Mouse (Mus musculus): ENCODE results near the gene Ermap.

Gene Ermap

GRCm38 (mm10) chr4:119189864-119190263 lies at the start of gene Ermap:
TSS of gene Ermap (minus strand) at chr4:119190011.
- DNase-seq = no peak

GRCm38 (mm10) chr4:119239181-119239682 lies 49.4 kb upstream of the Ermap start:
- no peak for DNase-seq

- DNase-seq = no peak
Measured at GRCm38 (mm10) chr4:119238661-119239060, 48.9 kb upstream of the Ermap start.

DNA sequence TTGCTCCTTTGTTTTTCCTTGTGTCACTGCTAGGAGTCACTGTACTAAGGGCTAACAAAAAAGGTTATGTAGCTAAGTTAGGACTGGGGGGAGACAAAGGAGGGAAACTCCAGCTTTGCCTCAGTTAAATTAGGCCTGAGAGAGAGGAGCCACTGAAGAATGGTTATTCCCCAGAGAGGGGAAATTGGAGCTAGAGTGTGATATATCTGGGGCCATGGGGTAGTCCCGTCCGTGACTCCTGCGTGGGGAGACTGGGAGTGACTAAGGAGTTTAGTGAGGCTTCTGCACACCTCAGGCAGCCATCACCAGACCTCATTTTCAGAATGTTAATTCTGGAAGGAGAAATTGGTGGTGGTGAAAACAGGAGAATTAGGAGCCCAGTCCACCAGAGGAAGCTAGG lies 44.5 kb upstream of the Ermap start:
- no peak for DNase-seq

- peak in 1 of 2 experiments; percentile 32 for DNase-seq
Measured at GRCm38 (mm10) chr4:119233256-119233901, 43.6 kb upstream of the Ermap start.

DNA sequence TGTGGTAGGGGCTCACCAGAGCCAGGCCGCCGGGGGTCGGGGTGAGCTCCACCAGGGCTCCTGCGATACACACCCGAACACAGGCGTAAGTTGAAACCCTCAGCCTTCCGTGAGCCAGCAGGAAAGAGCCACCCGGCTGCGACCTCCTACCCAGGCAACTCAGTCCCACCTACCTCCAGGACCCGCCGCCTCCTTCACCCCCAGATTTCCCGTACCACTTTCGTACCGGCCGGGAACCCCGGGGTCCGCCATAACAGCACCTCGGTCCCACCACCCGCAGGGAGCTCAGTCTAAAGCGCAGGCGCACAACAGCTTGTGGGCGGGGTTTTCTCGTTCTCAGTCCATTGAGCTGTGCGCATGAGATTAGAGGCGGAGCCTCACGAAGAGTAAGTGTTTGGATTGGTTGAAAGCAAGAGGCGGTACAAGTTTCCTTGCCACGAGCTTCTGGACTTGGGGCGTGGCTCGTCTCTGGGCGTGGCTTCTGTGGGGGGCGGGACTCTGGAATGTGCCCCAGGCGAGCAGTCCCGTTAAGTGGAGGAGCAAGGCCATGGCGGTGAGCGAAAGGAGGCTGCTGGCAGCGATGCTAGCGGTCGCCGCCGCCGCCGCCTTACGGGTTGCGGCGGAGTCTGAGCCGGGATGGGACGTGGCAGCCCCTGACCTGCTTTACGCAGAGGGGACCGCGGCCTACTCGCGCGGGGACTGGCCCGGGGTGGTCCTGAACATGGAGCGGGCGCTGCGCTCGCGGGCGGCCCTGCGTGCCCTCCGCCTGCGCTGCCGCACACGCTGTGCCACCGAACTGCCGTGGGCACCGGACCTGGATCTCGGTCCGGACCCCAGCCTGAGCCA lies 42.8 kb upstream of the Ermap start, which contains the start of the genes AU022252 and P3h1:
TSS of gene AU022252 (minus strand) at position 303 of the 846 bp plus-strand sequence.
TSS of gene P3h1 (plus strand) at position 506 of the 846 bp plus-strand sequence.
- peak; percentile 99 to 100 for DNase-seq

DNA sequence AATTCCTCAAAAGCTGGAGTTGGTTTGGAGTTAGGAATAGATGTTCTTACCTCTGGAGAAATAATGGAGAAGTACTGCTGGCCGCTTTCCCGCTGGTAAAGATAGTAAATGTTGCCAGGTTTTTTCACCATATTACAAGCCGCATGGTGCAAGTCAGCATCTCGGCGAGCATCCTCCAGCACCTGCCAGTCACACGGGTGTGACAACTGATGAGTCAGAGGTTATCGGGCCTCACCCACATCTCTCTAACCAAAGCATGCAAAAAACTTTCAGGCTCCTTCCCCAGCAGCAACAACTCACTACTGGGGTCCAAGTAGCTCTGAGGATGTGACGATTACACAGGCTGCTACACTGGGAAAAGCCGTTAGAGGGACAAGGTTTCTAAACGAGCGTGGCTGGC lies 36.9 kb upstream of the Ermap start:
- no peak for DNase-seq

DNA sequence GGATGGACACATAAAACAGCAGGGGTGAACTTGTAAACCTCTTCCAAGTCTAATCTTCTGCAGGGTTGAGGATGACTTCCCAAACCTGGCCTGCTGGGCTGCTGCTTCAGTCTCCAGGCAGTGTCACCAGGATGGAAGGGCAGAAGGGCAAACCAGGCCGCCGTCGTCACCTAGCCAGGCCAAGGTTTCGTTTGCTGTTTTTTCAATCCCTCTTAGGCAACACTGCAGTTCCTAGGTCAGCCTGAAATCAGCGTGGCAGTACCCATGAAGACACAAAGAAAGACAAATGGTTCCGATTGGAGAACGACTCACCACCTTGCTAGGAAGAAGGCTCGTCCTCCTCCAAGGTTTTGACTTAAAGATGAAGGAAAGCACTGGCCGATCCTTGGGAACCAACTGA lies 35.9 kb upstream of the Ermap start:
- DNase-seq = no peak

DNA sequence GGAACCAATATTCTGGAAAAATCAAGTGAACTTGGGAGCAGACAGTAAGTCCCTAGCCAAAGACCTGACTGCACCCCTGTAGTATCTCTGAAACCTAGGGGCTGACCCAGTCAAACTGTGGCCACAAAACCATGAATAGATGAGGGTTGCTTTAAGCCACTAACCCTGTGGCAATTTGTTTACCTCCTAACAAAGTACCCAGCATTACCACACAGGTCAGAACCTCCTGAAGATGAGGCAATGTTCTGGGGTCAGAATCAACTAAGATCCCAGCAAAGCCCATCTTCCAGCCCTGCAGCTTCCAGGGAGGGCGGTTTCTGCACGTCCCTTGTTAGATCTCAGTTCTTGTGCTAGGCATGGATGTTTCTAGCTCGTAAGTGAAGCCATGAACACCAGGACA lies 34.7 kb upstream of the Ermap start:
- DNase-seq = no peak

DNA sequence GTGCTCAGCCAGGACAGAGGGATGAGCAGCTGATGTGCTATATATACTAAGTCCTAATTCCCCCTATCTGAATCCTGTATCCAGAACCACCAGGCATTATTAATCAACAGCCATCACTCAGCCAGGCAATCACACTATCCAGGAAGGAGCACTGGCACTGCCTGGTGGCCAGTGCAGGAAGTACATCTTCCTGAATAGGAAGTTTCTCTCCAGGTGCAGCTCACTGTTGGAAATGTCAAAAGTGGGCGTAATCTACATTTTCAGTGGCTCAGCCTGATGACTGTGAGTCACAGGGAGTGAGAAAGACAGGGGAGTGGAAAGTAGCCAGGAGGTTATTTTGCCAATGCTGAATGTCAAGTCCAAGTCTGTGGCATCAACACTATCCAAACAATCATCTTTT lies 33.9 kb upstream of the Ermap start:
- no peak for DNase-seq

DNA sequence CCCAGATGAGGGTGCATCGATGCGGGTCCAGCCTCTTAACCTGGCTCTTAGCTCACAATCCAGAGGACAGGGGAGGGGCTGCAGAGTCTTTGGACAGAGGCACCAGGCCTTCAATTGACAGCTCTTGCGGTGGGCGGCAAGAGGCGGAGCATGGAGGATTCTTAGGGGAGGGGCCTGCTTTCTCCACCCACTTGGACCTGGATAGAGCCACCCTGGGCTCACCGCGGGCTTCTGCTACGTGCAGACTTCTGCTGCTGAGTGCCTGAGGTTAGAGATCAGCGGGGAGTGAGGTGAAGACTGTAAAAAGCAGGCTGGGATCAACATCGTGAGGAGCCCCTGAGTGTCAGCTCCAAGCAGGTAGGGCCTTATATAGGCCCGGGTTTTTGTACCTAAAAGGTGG lies 28.4 kb upstream of the Ermap start, which contains the start of gene Tmem269:
TSS of gene Tmem269 (minus strand) at position 49 of the 400 bp plus-strand sequence.
- no peak for DNase-seq

- DNase-seq = no peak
Measured at GRCm38 (mm10) chr4:119216667-119217066, 26.9 kb upstream of the Ermap start.

- peak; percentile 11 to 17 for DNase-seq
Measured at GRCm38 (mm10) chr4:119204672-119205071, 14.9 kb upstream of the Ermap start.

DNA sequence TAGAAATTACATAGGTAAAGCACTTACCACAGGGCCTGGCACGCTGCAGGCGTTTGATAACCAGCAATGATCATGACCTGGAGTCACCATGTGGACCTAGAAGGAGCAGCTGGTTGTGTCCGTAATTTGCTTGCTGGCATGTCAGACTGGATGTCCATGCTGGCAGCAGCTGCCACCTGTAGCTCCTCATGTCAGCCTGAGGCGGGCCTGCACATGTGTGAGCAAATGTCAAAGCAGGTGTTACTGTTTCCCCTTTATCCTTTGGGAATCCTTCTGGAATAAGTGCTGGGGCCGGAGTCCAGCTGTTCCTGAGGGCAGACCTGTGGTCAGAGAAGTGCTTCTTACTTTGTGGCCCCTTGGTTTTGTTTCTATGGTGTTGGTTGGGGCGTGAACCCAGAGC lies 8.3 kb upstream of the Ermap start:
- DNase-seq = no peak

DNA sequence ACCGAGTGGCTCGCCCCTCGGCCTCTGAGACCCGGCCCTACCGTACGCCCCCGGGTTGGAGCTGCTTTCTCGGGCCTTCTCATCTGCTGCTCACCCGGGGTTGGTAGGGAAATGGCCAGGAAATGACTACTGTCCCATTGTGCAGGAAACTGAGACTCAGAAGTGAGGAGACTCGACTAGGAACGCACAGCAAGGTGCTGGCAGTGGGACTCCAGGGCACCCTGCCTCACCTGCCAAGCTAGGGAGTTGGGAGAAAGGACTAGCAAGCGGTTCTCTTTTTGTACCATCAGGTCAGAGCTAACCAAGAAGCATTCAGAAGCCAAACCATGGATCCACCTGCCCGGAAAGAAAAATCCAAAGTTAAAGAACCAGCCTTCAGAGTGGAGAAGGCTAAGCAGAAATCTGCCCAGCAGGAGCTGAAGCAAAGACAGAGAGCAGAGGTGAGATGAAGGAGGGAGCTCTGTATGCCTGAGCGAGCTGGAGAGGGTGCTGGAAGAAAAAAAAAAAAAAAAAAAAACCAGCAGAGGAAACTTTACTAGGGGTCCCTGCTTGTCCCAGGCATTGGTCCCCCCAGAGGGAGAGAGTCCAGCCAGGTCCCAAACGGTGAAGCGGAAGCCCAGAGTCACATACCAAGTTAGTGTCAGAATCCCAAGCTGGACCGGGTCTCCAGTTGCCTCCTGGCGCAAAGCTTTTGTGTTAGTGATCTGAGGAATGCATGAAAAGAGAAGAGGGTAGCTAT lies 5.9 kb upstream of the Ermap start:
- no peak for DNase-seq

- peak; percentile 77 to 78 for DNase-seq
Measured at GRCm38 (mm10) chr4:119194909-119195581, 5.2 kb upstream of the Ermap start, which contains the start of gene Svbp. TSS of gene Svbp (plus strand) at chr4:119195306.

DNA sequence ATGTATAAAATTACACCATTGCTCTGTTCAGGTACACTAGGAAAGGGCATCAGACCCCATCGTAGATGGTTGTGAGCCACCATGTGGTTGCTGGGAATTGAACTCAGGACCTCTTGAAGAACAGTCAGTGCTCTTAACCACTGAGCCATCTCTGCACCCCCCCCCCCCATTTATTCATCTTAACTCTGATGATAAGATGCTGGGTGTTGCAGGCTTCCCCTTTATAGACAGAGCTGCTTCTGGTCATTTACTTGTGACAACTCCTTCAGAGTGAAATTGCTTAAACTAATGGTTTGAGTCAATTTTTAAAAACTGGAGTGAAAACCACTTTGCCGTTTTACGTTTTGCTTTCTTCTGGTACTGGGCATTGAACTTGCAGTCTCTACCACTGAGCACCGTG lies 2.9 kb upstream of the Ermap start:
- DNase-seq = no peak

DNA sequence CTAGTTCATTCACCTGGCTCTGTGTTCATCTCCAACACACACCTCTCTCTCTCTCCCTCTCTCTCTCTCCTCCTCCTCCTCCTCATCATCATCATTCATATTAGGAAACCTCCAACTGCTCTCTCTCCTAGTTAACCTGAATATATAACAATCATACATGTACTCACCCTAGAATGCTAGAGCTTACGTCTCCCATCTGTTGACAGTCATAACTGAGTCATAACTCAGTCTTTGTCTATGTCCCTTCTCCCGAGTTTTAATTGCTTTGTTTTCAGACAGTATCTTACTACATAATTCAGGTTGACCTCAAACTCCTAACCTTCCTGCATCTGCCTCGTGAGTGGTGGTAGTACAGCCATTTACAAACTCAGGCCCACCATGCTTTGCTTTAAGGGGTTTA lies 1.5 kb upstream of the Ermap start:
- DNase-seq = no peak

DNA sequence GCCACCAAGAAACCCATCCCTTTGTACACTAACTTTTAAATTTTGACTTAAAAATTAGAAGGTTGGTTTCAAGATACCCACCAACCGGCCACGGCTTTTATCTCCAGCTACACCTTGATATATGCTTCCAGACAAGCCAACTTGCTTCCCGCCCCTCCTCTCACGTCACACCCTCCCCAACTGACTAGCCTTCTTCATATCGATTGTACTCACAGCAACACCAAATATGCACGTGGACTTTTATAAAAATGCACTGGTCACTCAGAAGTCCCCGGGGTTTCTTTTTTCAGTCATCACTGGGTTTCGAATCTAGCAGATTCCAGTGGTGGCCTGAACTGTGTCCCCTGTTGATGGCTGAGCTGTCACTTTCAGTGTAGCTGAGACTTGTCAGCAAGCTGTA lies 807 bp upstream of the Ermap start:
- DNase-seq = no peak

DNA sequence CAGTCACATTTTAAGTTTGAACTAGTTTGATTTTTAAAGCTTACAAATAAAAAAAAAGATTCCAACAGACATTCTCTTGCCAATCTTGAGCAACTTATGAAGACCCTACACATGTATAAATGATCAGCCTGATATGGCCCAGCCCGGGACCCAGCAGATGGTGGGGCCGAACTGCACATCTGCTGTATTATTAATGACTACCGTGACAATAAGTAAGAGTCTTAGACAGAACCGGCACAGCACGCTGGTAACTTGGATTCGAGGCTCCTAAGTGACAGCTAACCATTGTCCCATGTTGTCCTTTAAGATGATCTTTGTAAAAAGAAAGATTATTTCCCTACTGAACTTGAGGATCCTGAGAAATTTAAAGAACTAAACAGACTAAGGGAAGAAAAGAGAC lies 419 bp downstream of the Ermap start:
- no peak for DNase-seq

- no peak for DNase-seq
Measured at GRCm38 (mm10) chr4:119188060-119188785, 1.6 kb downstream of the Ermap start.

DNA sequence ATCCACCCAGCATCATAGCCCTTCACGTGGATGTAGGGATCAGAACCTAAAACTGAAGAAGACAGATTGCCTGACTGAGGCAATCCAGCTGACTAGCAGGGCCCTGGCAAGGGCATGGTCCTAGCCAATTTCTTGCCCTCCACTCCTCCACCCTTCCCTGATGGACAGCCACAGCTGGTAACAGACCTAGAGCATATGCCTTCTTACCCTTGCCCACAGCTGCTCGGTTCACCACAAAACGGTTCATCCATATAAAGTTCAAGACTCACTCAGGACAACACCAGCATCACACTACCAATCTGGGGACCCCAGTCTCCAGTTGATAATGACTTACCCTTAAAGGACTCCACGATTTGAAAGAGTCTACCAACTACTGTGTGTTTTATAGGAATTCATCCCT lies 4.0 kb downstream of the Ermap start:
- DNase-seq = no peak
